Mouse (Mus musculus): Measurements from ENCODE around the gene Bckdha.

GRCm38 (mm10) chr7:25699851-25700250 lies 41.1 kb upstream of the Bckdha start:
- TF ChIP-seq CTCF (IDR thresholded peaks at IDR 0.05; ENCODE audit: low read depth, low read length) (no peak), POLR2AphosphoS5 (IDR thresholded peaks at IDR 0.05; ENCODE audit: insufficient replicate concordance, low read depth, low read length) (no peak), GATA1 (IDR thresholded peaks at IDR 0.05; ENCODE audit: borderline replicate concordance, low read length) (no peak), TAL1 (conservative IDR thresholded peaks at IDR 0.05; ENCODE audit: low read depth, low read length) (no peak), GATA2 (IDR thresholded peaks at IDR 0.05; ENCODE audit: borderline replicate concordance, low read depth, low read length) (no peak)

Measured in G1E (cell line).